In genomic region chr10:99179566-99179965, GRCm38 (mm10) we compare ENCODE assay signal across 42 mouse cellular contexts. TPM values are rescaled to one million over a fixed set of nuclear protein-coding genes. Genes with fewer than 3 reads are reported as not detected.
"Had no signal": no experiment of that assay in that cellular context is flagged by ENCODE, and none has a peak within 500 bp of the region (broad histone marks: within the 10 kb centered on the region; RNA-seq: fewer than 3 reads in every experiment).

No protein-coding gene starts in this region.

- ATAC-seq: forebrain, postnatal 0 days; hindbrain, postnatal 0 days; intestine, embryonic 16.5 days had no signal

- H3K27me3 ChIP-seq: heart, embryonic 12.5 days; hindbrain, embryonic 13.5 days; hindbrain, embryonic 15.5 days; kidney, embryonic 15.5 days; limb, embryonic 13.5 days; limb, embryonic 15.5 days had no signal

- H3K36me3 ChIP-seq: heart, embryonic 10.5 days; hindbrain, embryonic 15.5 days; limb, embryonic 15.5 days had no signal

- H3K4me1 ChIP-seq: heart, embryonic 10.5 days; heart, embryonic 12.5 days; hindbrain, embryonic 13.5 days; hindbrain, embryonic 15.5 days; kidney, embryonic 15.5 days; limb, embryonic 13.5 days; limb, embryonic 15.5 days had no signal

- H3K9ac ChIP-seq: forebrain, postnatal 0 days; heart, embryonic 12.5 days; hindbrain, embryonic 13.5 days; hindbrain, embryonic 15.5 days; kidney, embryonic 15.5 days; limb, embryonic 13.5 days; limb, embryonic 15.5 days had no signal

- H3K4me3 ChIP-seq: heart, embryonic 10.5 days; heart, embryonic 12.5 days; hindbrain, embryonic 13.5 days; hindbrain, embryonic 15.5 days; kidney, embryonic 15.5 days; limb, embryonic 13.5 days; limb, embryonic 15.5 days had no signal

- H3K4me2 ChIP-seq: heart, embryonic 12.5 days; hindbrain, embryonic 13.5 days; hindbrain, embryonic 15.5 days; kidney, embryonic 15.5 days; limb, embryonic 13.5 days; limb, embryonic 15.5 days had no signal

- H3K9me3 ChIP-seq: heart, embryonic 10.5 days; hindbrain, embryonic 15.5 days; kidney, embryonic 15.5 days; limb, embryonic 13.5 days; limb, embryonic 15.5 days had no signal

- DNase-seq: forebrain, postnatal 0 days; gastrocnemius, postnatal 14 days; gastrocnemius, postnatal 36 days; heart, adult 18-20 months; heart, postnatal 10 days; kidney, adult 11 months; kidney, adult 2 months; kidney, adult 9 months; kidney, postnatal 14 days; kidney, postnatal 36 days; layer of hippocampus, adult 9-11 months; layer of hippocampus, postnatal 36 days; left cerebral cortex, postnatal 4 days had no signal

- H3K27ac ChIP-seq: heart, embryonic 10.5 days; hindbrain, embryonic 13.5 days; hindbrain, embryonic 15.5 days; hindbrain, postnatal 0 days; kidney, embryonic 15.5 days; kidney, postnatal 0 days; limb, embryonic 13.5 days; limb, embryonic 15.5 days had no signal

RNA-seq across cellular contexts. Expression of gene Phxr2, which starts 53.4 kb away (rescaled TPM):
- total RNA-seq: forebrain, postnatal 0 days; gastrocnemius, adult 18-20 months; gastrocnemius, adult 8-10 months; gastrocnemius, postnatal 14 days; gastrocnemius, postnatal 36 days; heart, adult 18-20 months; heart, adult 8-10 months; heart, postnatal 10 days; heart, postnatal 25 days; hematopoietic stem cell, adult 5-6 weeks; hindbrain, postnatal 0 days; layer of hippocampus, adult 18-20 months; layer of hippocampus, adult 8-10 months; layer of hippocampus, postnatal 14 days; layer of hippocampus, postnatal 36 days; left cerebral cortex, adult 18-20 months; left cerebral cortex, adult 8-10 months; left cerebral cortex, postnatal 10 days; left cerebral cortex, postnatal 25 days; left cerebral cortex, postnatal 4 days had no signal
- polyA plus RNA-seq: forebrain, postnatal 0 days; gonadal fat pad, adult 2 months; heart, embryonic 10.5 days; heart, embryonic 12.5 days; heart, embryonic 14.5 days; heart, embryonic 16.5 days; hindbrain, embryonic 11.5 days; hindbrain, embryonic 13.5 days; hindbrain, embryonic 15.5 days; hindbrain, postnatal 0 days; intestine, embryonic 14.5 days; intestine, embryonic 16.5 days; kidney, adult 2 months; kidney, embryonic 15.5 days; kidney, postnatal 0 days; large intestine, adult 2 months; limb, embryonic 11.5 days; limb, embryonic 13.5 days; limb, embryonic 15.5 days had no signal
